Mouse (Mus musculus): Measurements from ENCODE around the gene Slc25a21.

GRCm38 (mm10) chr12:56804487-56804886 is 392.8 kb downstream of the Slc25a21 start:
- TF ChIP-seq POLR2A (IDR thresholded peaks at IDR 0.05; ENCODE audit: extremely low read depth, insufficient read depth, low read length): no peak
- TF ChIP-seq CTCF (IDR thresholded peaks at IDR 0.05; ENCODE audit: extremely low read depth, insufficient read depth, low read length): no peak
